Comparison of ENCODE assay signal across 9 mouse cellular contexts in genomic region chr10:116362181-116362580, GRCm38 (mm10).
A peak's percentile ranks its signal among the peaks of the same experiment; 100 is the strongest.
DNase-seq lines count a peak whose midpoint lies in the region; ATAC-seq and TF ChIP-seq lines count a peak whose summit lies in the region.
"Had no signal": no experiment of that assay in that cellular context is flagged by ENCODE, and none has a peak within 500 bp of the region (broad histone marks: within the 10 kb centered on the region; RNA-seq: fewer than 3 reads in every experiment).

No protein-coding gene starts in this region.

- no peak overlapping the region for H3K4me2 ChIP-seq in neural tube, embryonic 11.5 days (ENCODE audit: low read depth)
- no peak overlapping the region for H3K4me2 ChIP-seq in stomach, postnatal 0 days (replicated peaks; ENCODE audit: low read depth)
- H3K4me2 ChIP-seq: embryonic facial prominence, embryonic 12.5 days had no signal

- no peaks in the 10 kb centered on the region for H3K27me3 ChIP-seq in neural tube, embryonic 11.5 days (ENCODE audit: control insufficient read depth, insufficient read depth, low read length)
- no peaks in the 10 kb centered on the region for H3K27me3 ChIP-seq in stomach, postnatal 0 days (ENCODE audit: control insufficient read depth, insufficient read depth, low read length)
- H3K27me3 ChIP-seq: embryonic facial prominence, embryonic 12.5 days had no signal

- DNase-seq in neural tube, embryonic 11.5 days (ENCODE audit: low spot score), result no peak
- no peak for DNase-seq in neural tube, embryonic 10.5 days (ENCODE audit: extremely low spot score, low spot score)
- peak; percentile 20 to 66 for DNase-seq in frontal cortex, adult 2 months (ENCODE audit: extremely low spot score in 1 of 2, low spot score in 1 of 2)
- peak; percentile 47 to 70 for DNase-seq in left cerebral cortex, postnatal 10 days (ENCODE audit: extremely low spot score in 1 of 2, low spot score in 2 of 2)
- DNase-seq in gastrocnemius, postnatal 25 days, result no peak
- DNase-seq in stomach, postnatal 0 days (ENCODE audit: low spot score), result no peak
- no peak for DNase-seq in adrenal gland, postnatal 36 days

- H3K9me3 ChIP-seq in neural tube, embryonic 11.5 days (ENCODE audit: control insufficient read depth, low read length), result no peaks in the 10 kb centered on the region
- H3K9me3 ChIP-seq in stomach, postnatal 0 days (ENCODE audit: control insufficient read depth, low read length), result no peaks in the 10 kb centered on the region
- H3K9me3 ChIP-seq: embryonic facial prominence, embryonic 12.5 days had no signal

- 0 out of 2 replicates have a peak, but pooled peaks cover 3% of the 10 kb centered on the region for H3K4me1 ChIP-seq in neural tube, embryonic 11.5 days (ENCODE audit: control insufficient read depth, insufficient read depth, low read length)
- no peaks in the 10 kb centered on the region for H3K4me1 ChIP-seq in stomach, postnatal 0 days (replicated peaks; ENCODE audit: control insufficient read depth, insufficient read depth)
- H3K4me1 ChIP-seq: embryonic facial prominence, embryonic 12.5 days had no signal

- H3K36me3 ChIP-seq in neural tube, embryonic 11.5 days (ENCODE audit: control insufficient read depth, insufficient read depth, low read length), result no peaks in the 10 kb centered on the region
- no peaks in the 10 kb centered on the region for H3K36me3 ChIP-seq in stomach, postnatal 0 days (ENCODE audit: control insufficient read depth, insufficient read depth, low read length)
- H3K36me3 ChIP-seq: embryonic facial prominence, embryonic 12.5 days had no signal

- H3K4me3 ChIP-seq in neural tube, embryonic 11.5 days (ENCODE audit: low read depth, low read length), result no peak overlapping the region
- no peak overlapping the region for H3K4me3 ChIP-seq in stomach, postnatal 0 days (ENCODE audit: low read depth, low read length)
- H3K4me3 ChIP-seq: embryonic facial prominence, embryonic 12.5 days had no signal

- ATAC-seq in neural tube, embryonic 11.5 days (ENCODE audit: insufficient read depth, low FRiP score, low TSS enrichment), result peak; percentile 38; the same call in 1 of the 2 replicates
- ATAC-seq in stomach, postnatal 0 days (ENCODE audit: low FRiP score, low TSS enrichment), result no peak

- no peak overlapping the region for H3K27ac ChIP-seq in neural tube, embryonic 11.5 days (ENCODE audit: low read depth, low read length)
- no peak overlapping the region for H3K27ac ChIP-seq in stomach, postnatal 0 days (replicated peaks)
- H3K27ac ChIP-seq: embryonic facial prominence, embryonic 12.5 days; kidney, postnatal 0 days had no signal

- no peak overlapping the region for H3K9ac ChIP-seq in neural tube, embryonic 11.5 days (ENCODE audit: low read length)
- H3K9ac ChIP-seq in stomach, postnatal 0 days (ENCODE audit: low read length), result no peak overlapping the region
- H3K9ac ChIP-seq: embryonic facial prominence, embryonic 12.5 days had no signal

- WGBS in neural tube, embryonic 11.5 days, result 72% methylated on average over 6 of the region's 6 CpGs
- WGBS in stomach, postnatal 0 days, result 81% methylated on average over 6 of the region's 6 CpGs

- no peak for TF ChIP-seq EP300 in stomach, postnatal 0 days (optimal IDR thresholded peaks at IDR 0.05)

- intact Hi-C loops in left cerebral cortex, postnatal 10 days (cut with DNase I), result no loop called here

- TF ChIP-seq CTCF in stomach, postnatal 0 days (IDR thresholded peaks at IDR 0.05; ENCODE audit: low read depth), result no peak

Comparison
In these comparisons a context has a peak if more than half of its experiments do, and no peak if none do; other contexts are left out.
1. DNase-seq: peak in frontal cortex, adult 2 months (2 of 2) and left cerebral cortex, postnatal 10 days (2 of 2); none in neural tube, embryonic 11.5 days (single experiment), neural tube, embryonic 10.5 days (single experiment), gastrocnemius, postnatal 25 days (single experiment), stomach, postnatal 0 days (single experiment) and adrenal gland, postnatal 36 days (0 of 2).